Mouse (Mus musculus): Measurements from ENCODE around the gene Copz1.

DNA sequence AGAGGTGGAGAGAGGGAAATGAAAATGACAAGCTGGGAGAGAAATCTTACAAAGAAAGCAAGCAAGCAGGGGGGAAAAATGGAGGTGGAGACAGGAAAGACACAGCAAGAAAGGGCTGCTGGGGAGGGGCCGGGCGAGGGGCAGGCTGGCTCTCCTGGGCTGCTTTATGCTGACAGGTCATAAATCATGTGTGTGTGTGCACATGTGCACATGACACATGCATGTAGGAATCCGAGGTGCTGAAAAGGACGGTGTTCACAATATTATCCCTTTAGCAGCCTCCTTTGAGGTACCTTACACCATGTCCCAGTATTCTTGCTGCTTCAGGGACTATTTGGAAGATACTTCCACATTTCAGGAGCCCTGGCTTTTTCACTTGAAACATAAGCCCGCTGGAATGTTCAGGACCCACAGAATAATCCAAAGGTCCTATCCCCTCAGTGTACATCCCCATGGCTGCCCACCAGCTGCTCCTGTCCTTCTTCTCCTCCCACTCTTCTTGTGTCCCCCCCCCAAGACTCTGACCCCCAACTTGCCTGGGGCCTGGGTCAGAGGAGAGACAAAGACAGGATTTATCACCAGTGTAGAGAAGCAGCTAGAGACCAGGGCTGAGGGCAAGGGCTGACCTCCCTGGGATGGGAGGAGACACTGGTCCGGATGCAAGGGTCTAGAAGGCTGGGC, 30.0 kb downstream of the Copz1 start:
- no peak for TF ChIP-seq CTCF (IDR thresholded peaks at IDR 0.05; ENCODE audit: insufficient read depth, low read length)
- no peak for TF ChIP-seq POLR2A (IDR thresholded peaks at IDR 0.05; ENCODE audit: borderline replicate concordance, extremely low read depth, low read depth, low read length)
